ENCODE assay signal across 1 mouse cellular context in the genomic region with DNA sequence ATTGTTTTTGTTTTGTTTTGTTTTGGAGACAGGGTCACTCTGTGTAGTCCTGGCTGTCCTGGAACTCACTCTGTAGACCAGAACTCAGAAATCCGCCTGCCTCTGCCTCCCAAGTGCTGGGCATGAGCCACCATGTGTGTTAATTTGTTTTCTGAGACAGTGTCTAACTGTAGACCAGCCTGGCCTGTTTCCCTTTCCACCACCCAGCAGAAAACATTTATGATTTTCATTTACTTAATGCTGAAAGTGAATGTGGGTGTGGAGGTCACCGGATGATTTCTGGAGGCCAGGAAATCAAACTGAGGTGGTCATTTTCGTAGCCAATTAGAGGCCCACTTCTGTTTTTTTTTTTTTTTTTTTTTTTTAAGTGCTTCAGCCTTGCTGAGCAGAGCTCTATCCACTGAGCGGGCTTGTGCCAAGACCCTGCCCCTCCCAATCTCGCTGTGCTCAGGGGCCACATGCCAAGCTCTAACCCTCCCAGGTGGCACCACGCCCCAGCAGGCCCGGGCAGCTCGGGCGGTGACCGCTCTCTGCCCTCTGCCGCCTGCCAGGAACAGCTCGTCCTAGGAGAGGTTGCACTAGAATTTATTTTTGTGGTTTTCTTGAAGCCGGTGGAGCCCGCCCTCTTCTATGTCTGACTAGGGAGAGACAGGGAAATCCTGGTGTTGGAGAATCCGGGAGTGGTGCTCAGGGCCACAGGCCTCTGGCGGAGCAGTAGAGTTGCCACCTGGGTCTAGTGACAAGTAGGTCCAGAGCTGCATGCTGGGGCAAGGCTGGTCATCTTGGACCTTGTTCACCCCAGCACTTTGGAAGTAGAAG.
TF ChIP-seq lines count a peak whose summit lies in the region.

No protein-coding gene starts in this region.

TF ChIP-seq in CH12.LX, 34 proteins besides CTCF, POLR2A, EP300 and RAD21:
- TF ChIP-seq USF2 (conservative IDR thresholded peaks at IDR 0.05; ENCODE audit: low read depth, low read length) (no peak), ELF1 (IDR thresholded peaks at IDR 0.05; ENCODE audit: low read depth, low read length) (0 out of 2 replicates have a peak, but pooled peaks have one; percentile 28), RCOR1 (conservative IDR thresholded peaks at IDR 0.05; ENCODE audit: low read depth, low read length) (no peak), IRF4 (IDR thresholded peaks at IDR 0.05; ENCODE audit: low read depth, low read length) (0 out of 2 replicates have a peak, but pooled peaks have one; percentile 19), ZNF384 (IDR thresholded peaks at IDR 0.05; ENCODE audit: low read depth, low read length) (peak; percentile 87), MXI1 (IDR thresholded peaks at IDR 0.05; ENCODE audit: low read depth, low read length) (peak; percentile 30; the same call in 1 of the 2 replicates)
